Mouse (Mus musculus) leukemia stem cell, adult 10-12 weeks (primary cell): ENCODE measurements around the gene Gm7682. TPM values are rescaled to one million over a fixed set of nuclear protein-coding genes. Genes with fewer than 3 reads are reported as not detected.

Experiments
- polyA plus RNA-seq: library from polyadenylated mRNA; stranded (reverse); fragments of >175 nt; gene quantifications from 2 replicates; pipeline ENCODE4 v1.2.3, GENCODE M21; 2012; ENCODE audit warnings: low replicate concordance

Gene Gm7682
- polyA plus RNA-seq, result not detected in 2 replicates

GRCm38 (mm10) chr5:94445484-94445883, at the start of gene Gm7682:
Gene Gm7682, plus strand, starts transcription at chr5:94445784.

Other genes starting within 250 kb of the Gm7682 start
- not detected in 2 replicates for gene Gm3106, start 227.8 kb upstream of the Gm7682 start, polyA plus RNA-seq
- not detected in 2 replicates for gene A430089I19Rik, start 139.0 kb upstream of the Gm7682 start, polyA plus RNA-seq
- 0.11 TPM in 1 of 2 replicates, not detected in the other for gene Gm6502, start 131.3 kb upstream of the Gm7682 start, polyA plus RNA-seq
- not detected in 2 replicates for gene AA792892, start 106.0 kb upstream of the Gm7682 start, polyA plus RNA-seq
- not detected in 2 replicates for gene Gm3139, start 80.5 kb downstream of the Gm7682 start, polyA plus RNA-seq
- not detected in 2 replicates for gene Gm3147, start 170.6 kb downstream of the Gm7682 start, polyA plus RNA-seq
- not detected in 2 replicates for gene Gm6509, start 178.2 kb downstream of the Gm7682 start, polyA plus RNA-seq
- not detected in 2 replicates for gene Gm6205, start 202.6 kb downstream of the Gm7682 start, polyA plus RNA-seq